Mouse (Mus musculus): Measurements from ENCODE around the gene Selenoi.

GRCm38 (mm10) chr5:30231891-30232270 lies 500 bp upstream of the Selenoi start:
- TF ChIP-seq EP300 (IDR thresholded peaks at IDR 0.05; ENCODE audit: insufficient read depth, low read depth, low read length) (no peak), CTCF (IDR thresholded peaks at IDR 0.05) (no peak), POLR2A (IDR thresholded peaks at IDR 0.05; ENCODE audit: insufficient read depth, low read depth, low read length) (no peak)

Measured in heart, adult 2 months (tissue).